Mouse (Mus musculus): ENCODE data around the gene Plekhj1. TPM values are rescaled to one million over a fixed set of nuclear protein-coding genes. Genes with fewer than 3 reads are reported as not detected.

Gene Plekhj1
- total RNA-seq, 1 experiment: 77.2 TPM

GRCm38 (mm10) chr10:80823847-80824643 is 25.6 kb upstream of the Plekhj1 start:
- no peak overlapping the region for H3K4me3 ChIP-seq (ENCODE audit: insufficient read depth in 1 of 2, low read depth in 1 of 2, low read length in 2 of 2, poor library complexity in 1 of 2, severe bottlenecking in 1 of 2)
- TF ChIP-seq ZNF384 (IDR thresholded peaks at IDR 0.05; ENCODE audit: low read depth, low read length) (no peak), CHD2 (IDR thresholded peaks at IDR 0.05; ENCODE audit: low read depth, low read length) (no peak), HCFC1 (IDR thresholded peaks at IDR 0.05; ENCODE audit: borderline replicate concordance, insufficient read depth, low read length) (no peak), ZC3H11A (IDR thresholded peaks at IDR 0.05; ENCODE audit: borderline replicate concordance, low read depth, low read length) (no peak), MAFK (IDR thresholded peaks at IDR 0.05; ENCODE audit: insufficient read depth, low read depth, low read length) (no peak)
- H3K4me1 ChIP-seq (ENCODE audit: control insufficient read depth in 2 of 2, insufficient read depth in 2 of 2, low read length in 2 of 2, poor library complexity in 1 of 2): peaks cover 0 to 5% of the 10 kb centered on the region in 2 experiments; a peak in 2 of 4 replicates
- peak overlapping the region; percentile 14; the same call in 1 of the 2 replicates for H3K9ac ChIP-seq (ENCODE audit: insufficient read depth, low read depth, low read length, poor library complexity, severe bottlenecking)
- H3K36me3 ChIP-seq (ENCODE audit: control insufficient read depth, insufficient read depth, low read length, poor library complexity, severe bottlenecking): peaks cover 13% of the 10 kb centered on the region
- no peaks in the 10 kb centered on the region for H3K9me3 ChIP-seq (ENCODE audit: control insufficient read depth, insufficient read depth, low read depth, low read length)
- no peak for DNase-seq (ENCODE audit: low read depth, low spot score)
- H3K27ac ChIP-seq (ENCODE audit: insufficient read depth, low read depth, low read length, poor library complexity, severe bottlenecking): no peak overlapping the region
- in situ Hi-C loops (cut with MboI; ENCODE audit: low sequenced_read_pairs in 2 of 2, unreplicated experiment in 2 of 2): no loop called here

- peaks cover 0 to 5% of the 10 kb centered on the region in 2 experiments; a peak in 2 of 4 replicates for H3K4me1 ChIP-seq (ENCODE audit: control insufficient read depth in 2 of 2, insufficient read depth in 2 of 2, low read length in 2 of 2, poor library complexity in 1 of 2)
- H3K36me3 ChIP-seq (ENCODE audit: control insufficient read depth, insufficient read depth, low read length, poor library complexity, severe bottlenecking): peaks cover 9% of the 10 kb centered on the region; the same call in 1 of the 2 replicates
- H3K9ac ChIP-seq (ENCODE audit: insufficient read depth, low read depth, low read length, poor library complexity, severe bottlenecking): no peak overlapping the region
- TF ChIP-seq ZC3H11A (IDR thresholded peaks at IDR 0.05; ENCODE audit: borderline replicate concordance, low read depth, low read length) (no peak), ZNF384 (IDR thresholded peaks at IDR 0.05; ENCODE audit: low read depth, low read length) (no peak), CHD2 (IDR thresholded peaks at IDR 0.05; ENCODE audit: low read depth, low read length) (no peak), HCFC1 (IDR thresholded peaks at IDR 0.05; ENCODE audit: borderline replicate concordance, insufficient read depth, low read length) (no peak), MAFK (IDR thresholded peaks at IDR 0.05; ENCODE audit: insufficient read depth, low read depth, low read length) (no peak)
- H3K9me3 ChIP-seq (ENCODE audit: control insufficient read depth, insufficient read depth, low read depth, low read length): no peaks in the 10 kb centered on the region
- no peak for DNase-seq (ENCODE audit: low read depth, low spot score)
- in situ Hi-C loops (cut with MboI; ENCODE audit: low sequenced_read_pairs in 2 of 2, unreplicated experiment in 2 of 2): no loop called here
- no peak overlapping the region for H3K27ac ChIP-seq (ENCODE audit: insufficient read depth, low read depth, low read length, poor library complexity, severe bottlenecking)
- no peak overlapping the region for H3K4me3 ChIP-seq (ENCODE audit: insufficient read depth in 1 of 2, low read depth in 1 of 2, low read length in 2 of 2, poor library complexity in 1 of 2, severe bottlenecking in 1 of 2)
Observed at GRCm38 (mm10) chr10:80823316-80823715, 24.9 kb upstream of the Plekhj1 start.

GRCm38 (mm10) chr10:80822528-80822927 is 24.1 kb upstream of the Plekhj1 start:
- no peak overlapping the region for H3K27ac ChIP-seq (ENCODE audit: insufficient read depth, low read depth, low read length, poor library complexity, severe bottlenecking)
- H3K9ac ChIP-seq (ENCODE audit: insufficient read depth, low read depth, low read length, poor library complexity, severe bottlenecking): no peak overlapping the region
- H3K4me3 ChIP-seq (ENCODE audit: insufficient read depth in 1 of 2, low read depth in 1 of 2, low read length in 2 of 2, poor library complexity in 1 of 2, severe bottlenecking in 1 of 2): no peak overlapping the region
- H3K9me3 ChIP-seq (ENCODE audit: control insufficient read depth, insufficient read depth, low read depth, low read length): no peaks in the 10 kb centered on the region
- peaks cover 0 to 3% of the 10 kb centered on the region in 2 experiments; a peak in 2 of 4 replicates for H3K4me1 ChIP-seq (ENCODE audit: control insufficient read depth in 2 of 2, insufficient read depth in 2 of 2, low read length in 2 of 2, poor library complexity in 1 of 2)
- no peak for TF ChIP-seq ZNF384 (IDR thresholded peaks at IDR 0.05; ENCODE audit: low read depth, low read length)
- no peak for TF ChIP-seq HCFC1 (IDR thresholded peaks at IDR 0.05; ENCODE audit: borderline replicate concordance, insufficient read depth, low read length)
- TF ChIP-seq CHD2 (IDR thresholded peaks at IDR 0.05; ENCODE audit: low read depth, low read length): no peak
- no peak for TF ChIP-seq ZC3H11A (IDR thresholded peaks at IDR 0.05; ENCODE audit: borderline replicate concordance, low read depth, low read length)
- no peak for TF ChIP-seq MAFK (IDR thresholded peaks at IDR 0.05; ENCODE audit: insufficient read depth, low read depth, low read length)
- in situ Hi-C loops (cut with MboI; ENCODE audit: low sequenced_read_pairs in 2 of 2, unreplicated experiment in 2 of 2): no loop called here
- peaks cover under 1% of the 10 kb centered on the region; the same call in 1 of the 2 replicates for H3K36me3 ChIP-seq (ENCODE audit: control insufficient read depth, insufficient read depth, low read length, poor library complexity, severe bottlenecking)
- DNase-seq (ENCODE audit: low read depth, low spot score): no peak

GRCm38 (mm10) chr10:80821991-80822390 is 23.6 kb upstream of the Plekhj1 start:
- no peak overlapping the region for H3K4me3 ChIP-seq (ENCODE audit: insufficient read depth in 1 of 2, low read depth in 1 of 2, low read length in 2 of 2, poor library complexity in 1 of 2, severe bottlenecking in 1 of 2)
- no peak overlapping the region for H3K27ac ChIP-seq (ENCODE audit: insufficient read depth, low read depth, low read length, poor library complexity, severe bottlenecking)
- in situ Hi-C loops (cut with MboI; ENCODE audit: low sequenced_read_pairs in 2 of 2, unreplicated experiment in 2 of 2): no loop called here
- no peak overlapping the region for H3K9ac ChIP-seq (ENCODE audit: insufficient read depth, low read depth, low read length, poor library complexity, severe bottlenecking)
- DNase-seq (ENCODE audit: low read depth, low spot score): no peak
- no peaks in the 10 kb centered on the region for H3K9me3 ChIP-seq (ENCODE audit: control insufficient read depth, insufficient read depth, low read depth, low read length)
- no peaks in the 10 kb centered on the region for H3K36me3 ChIP-seq (ENCODE audit: control insufficient read depth, insufficient read depth, low read length, poor library complexity, severe bottlenecking)
- TF ChIP-seq HCFC1 (IDR thresholded peaks at IDR 0.05; ENCODE audit: borderline replicate concordance, insufficient read depth, low read length) (no peak), MAFK (IDR thresholded peaks at IDR 0.05; ENCODE audit: insufficient read depth, low read depth, low read length) (0 out of 2 replicates have a peak, but pooled peaks have one; percentile 11), ZNF384 (IDR thresholded peaks at IDR 0.05; ENCODE audit: low read depth, low read length) (peak; percentile 57; the same call in 1 of the 2 replicates), ZC3H11A (IDR thresholded peaks at IDR 0.05; ENCODE audit: borderline replicate concordance, low read depth, low read length) (peak; percentile 31; the same call in 1 of the 2 replicates)
- H3K4me1 ChIP-seq (ENCODE audit: control insufficient read depth in 2 of 2, insufficient read depth in 2 of 2, low read length in 2 of 2, poor library complexity in 1 of 2): peaks cover 0 to 3% of the 10 kb centered on the region in 2 experiments; a peak in 2 of 4 replicates
